Mouse (Mus musculus): ENCODE data around the gene Dhrs9.
"Not testable (repeated sequence)": the region's sequence is repeated elsewhere in the genome, so short reads cannot be mapped to it uniquely, and the experiment has no call there.

Dhrs9 gene

DNA sequence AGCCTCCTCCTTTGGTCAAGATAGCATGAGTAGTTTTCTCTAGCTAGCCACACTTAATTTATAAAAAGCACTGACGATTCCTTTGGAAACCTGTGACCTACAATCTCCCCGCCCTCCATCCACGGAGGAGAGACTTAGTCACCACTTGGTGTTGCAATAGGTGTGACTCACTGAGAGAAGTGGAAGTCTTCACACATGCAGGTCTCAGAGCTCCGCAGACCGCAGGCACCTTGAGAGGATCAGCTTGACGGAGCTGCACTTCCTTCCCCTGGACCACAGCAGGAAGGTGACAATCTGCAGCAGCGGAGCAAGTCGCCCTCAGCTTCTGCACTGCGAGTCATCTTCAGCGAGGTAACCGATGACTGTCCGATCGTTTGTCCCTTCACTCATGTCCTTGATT lies at the start of gene Dhrs9:
Gene Dhrs9 (plus strand): TSS at position 165 of the 400 bp plus-strand sequence.
- no peak for DNase-seq (ENCODE audit: low read depth, low spot score)

DNA sequence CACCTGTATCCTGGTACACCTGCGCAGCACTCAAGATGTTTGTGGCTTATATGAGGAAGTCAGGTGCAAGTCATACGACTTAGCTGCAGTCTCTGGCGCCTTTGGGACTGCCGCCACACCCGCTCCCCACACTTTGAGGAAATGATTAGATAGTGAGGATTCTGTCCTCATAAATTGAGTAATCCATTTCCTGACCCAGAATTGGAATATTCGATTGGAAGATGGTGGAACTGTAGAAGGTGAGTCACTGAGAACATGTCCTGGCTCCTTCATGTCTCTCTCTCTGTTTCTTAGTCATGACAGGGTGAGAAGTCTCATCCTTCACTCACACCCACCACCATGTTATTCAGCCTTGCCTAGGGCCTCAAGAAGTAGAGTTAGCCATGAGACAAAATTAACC lies 48.7 kb upstream of the Dhrs9 start:
- DNase-seq (ENCODE audit: low read depth, low spot score) = not testable (repeated sequence)

DNA sequence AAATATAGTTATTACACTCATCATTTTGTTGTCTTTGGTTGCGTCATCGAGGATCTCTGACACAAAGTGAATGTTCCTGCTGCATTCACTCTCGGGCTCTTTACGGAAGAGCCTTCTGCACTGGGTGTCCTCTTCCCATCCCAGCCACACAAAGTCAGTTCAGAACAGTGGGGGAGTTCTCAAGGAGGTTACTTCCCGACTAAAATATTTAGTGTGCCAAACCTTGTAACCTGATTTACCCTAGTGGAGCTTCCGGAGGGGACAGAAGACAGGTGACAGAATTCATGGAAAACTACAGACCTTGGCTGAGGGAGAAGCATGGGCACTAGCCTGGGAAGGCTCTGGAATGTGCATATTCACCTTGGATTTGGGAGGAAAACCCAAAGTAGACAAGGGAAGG lies 38.7 kb upstream of the Dhrs9 start:
- DNase-seq (ENCODE audit: low read depth, low spot score) = no peak

DNA sequence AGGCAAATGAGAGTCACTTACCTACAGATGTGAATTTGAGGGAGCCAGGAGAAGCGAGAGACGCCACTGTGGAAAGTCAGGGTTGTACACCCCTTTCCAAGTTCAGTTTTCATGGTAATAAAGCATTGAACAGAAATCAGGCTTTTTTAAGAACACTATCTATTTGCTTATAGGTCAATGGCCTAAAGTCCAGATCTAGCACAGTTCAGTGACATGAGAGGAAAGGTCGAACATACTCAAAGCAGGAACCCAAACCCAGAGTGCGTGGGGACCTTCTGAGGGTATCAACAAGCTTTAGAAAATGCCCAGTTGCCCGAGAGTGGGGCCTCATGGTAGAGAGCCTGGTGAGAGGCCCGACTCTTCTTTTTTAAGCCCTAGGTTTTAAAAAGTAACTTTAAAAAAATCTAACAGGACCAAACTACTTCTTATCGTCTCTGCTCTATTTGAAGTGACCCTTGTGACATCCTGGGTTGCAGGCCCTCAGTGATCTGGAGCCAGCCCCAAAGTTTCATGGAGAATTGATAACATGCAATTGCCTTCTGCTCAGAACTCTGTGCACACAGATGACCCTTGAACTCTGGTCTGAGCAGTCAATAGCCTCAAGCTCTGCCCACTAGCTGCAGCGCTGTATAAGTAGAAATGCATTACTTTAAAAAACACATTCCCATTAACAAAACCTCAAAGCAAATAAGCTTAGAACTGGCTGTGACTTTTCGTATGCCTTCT lies 37.6 kb upstream of the Dhrs9 start, which contains the start of gene Abcb11:
Gene Abcb11 (minus strand): TSS at position 121 of the 726 bp plus-strand sequence.
- no peak for DNase-seq (ENCODE audit: low read depth, low spot score)

DNA sequence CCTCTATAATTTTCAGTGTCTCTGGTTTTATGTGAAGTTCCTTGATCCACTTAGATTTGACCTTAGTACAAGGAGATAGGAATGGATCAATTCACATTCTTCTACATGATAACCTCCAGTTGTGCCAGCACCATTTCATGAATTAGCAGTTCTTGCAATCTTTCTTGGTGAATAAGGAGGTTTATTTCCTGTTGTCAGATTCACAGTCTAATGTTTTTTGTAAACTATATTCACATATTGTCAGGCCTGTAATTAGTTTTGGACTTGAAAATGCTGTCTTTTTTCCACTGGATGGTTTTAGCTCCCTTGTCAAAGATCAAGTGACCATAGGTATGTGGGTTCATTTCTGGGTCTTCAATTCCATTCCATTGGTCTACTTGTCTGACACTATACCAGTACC lies 24.8 kb upstream of the Dhrs9 start:
- not testable (repeated sequence) for DNase-seq (ENCODE audit: low read depth, low spot score)

DNA sequence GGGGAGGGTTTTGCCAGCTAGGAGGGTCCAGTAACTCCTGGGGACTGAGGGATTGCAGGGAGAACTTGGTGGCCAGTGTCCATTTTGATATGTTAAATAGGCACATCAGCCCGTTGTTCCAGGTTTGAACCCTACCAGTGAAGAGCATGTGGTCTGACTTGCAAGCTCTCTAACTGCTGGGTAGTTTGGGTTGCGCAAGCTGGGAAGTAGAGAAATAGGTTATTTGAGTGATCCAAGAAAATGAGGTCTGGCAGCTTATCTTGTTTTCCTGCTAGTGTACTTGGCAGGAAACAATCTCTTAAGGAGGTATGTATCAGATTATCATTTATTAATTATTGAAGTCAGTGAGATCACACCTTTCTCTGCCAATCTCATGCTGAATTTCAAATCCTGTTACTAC lies 15.4 kb upstream of the Dhrs9 start:
- no peak for DNase-seq (ENCODE audit: low read depth, low spot score)

DNA sequence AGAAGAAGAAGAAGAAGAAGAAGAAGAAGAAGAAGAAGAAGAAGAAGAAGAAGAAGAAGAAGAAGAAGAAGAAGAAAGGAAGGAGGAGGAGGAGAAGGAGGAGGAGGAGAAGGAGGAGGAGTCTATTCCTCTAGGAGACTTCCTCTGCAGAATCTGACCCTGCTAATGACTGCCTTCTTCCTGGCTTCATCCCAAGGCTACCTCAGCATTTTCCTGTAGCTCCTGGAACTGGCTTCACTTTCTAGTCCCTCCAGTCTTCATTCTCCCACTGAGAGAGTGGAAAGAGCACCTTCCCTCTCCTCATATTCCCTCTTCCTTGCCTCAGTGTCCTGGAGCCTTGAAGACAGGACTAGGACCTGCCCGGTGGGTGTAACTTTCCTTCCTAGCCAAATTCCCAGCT lies 15.0 kb upstream of the Dhrs9 start:
- DNase-seq (ENCODE audit: low read depth, low spot score) = no peak

DNA sequence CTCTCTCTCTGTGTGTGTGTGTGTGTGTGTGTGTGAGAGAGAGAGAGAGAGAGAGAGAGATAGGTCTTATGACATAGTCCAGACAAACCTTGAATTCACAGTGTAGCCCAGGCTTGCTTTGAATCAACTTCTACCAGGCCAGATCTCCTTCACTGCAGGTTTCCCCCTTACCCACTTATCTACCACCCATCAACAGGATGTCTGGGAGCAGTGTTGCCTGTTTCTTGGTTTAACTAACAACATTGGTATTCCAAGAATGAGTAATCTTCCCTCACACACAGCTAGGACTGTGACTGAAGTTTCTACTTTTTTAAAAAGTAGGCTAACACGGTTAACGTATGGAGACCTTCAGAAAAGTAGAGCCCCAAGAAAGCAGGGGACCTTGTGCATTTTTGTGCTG lies 3.5 kb upstream of the Dhrs9 start:
- no peak for DNase-seq (ENCODE audit: low read depth, low spot score)

DNA sequence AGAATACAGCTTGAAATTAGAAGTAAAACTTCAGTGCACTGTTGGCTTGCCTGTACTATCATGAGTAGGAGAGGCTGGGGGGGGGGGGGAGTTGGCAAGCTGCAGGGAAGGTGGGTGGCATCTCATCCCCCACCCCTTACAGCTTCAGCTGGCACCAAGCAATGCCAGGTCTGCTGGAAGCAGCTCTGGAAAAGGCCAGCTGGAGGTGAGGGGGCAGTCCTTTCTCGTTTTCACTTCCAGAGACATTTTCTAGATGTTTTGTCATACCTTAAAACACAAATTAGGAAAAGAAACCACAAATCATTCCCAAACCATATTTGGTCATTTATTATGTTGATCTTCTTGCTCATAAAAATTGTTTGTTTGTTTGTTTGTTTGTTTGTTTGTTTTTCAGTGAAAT lies 444 bp upstream of the Dhrs9 start:
- DNase-seq (ENCODE audit: low read depth, low spot score) = no peak

DNA sequence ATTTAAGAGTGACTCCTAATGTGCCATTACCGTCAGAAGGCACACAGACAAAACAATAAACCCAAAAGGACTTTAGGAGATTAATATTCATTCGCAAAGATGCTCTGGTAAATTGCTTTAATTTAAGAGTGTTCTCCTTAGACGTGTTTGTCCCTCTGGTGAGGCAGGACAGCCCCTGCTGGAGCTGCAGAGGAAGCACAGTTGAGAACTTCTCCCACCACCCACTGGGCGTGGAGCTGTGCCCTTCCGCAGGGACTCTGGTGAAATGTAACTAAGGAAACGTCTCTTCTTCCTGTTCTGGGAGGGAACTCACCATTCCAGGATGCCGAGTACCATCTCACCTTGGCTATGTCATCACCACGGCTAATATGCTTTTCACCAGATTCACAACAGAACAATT lies 1.5 kb downstream of the Dhrs9 start:
- DNase-seq (ENCODE audit: low read depth, low spot score) = peak; percentile 66

DNA sequence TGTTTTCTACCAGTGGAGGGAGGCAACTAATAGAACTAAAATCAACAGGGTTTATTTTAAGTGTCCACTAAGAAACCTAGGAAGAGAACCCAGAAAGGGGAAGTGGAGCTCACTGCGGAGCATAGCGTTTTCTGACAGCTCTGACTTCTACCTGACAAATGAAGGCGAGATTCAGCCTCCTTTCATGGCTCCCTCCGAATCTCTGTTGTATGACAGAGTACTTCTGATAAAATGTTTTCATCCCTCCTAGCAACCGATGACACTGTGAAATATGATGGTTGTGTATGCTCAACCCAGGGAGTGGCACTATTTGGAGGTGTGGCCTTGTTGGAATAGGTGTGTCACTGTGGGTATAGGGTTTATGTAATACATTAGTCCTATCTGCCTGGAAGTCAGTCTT lies 2.6 kb downstream of the Dhrs9 start:
- no peak for DNase-seq (ENCODE audit: low read depth, low spot score)

DNA sequence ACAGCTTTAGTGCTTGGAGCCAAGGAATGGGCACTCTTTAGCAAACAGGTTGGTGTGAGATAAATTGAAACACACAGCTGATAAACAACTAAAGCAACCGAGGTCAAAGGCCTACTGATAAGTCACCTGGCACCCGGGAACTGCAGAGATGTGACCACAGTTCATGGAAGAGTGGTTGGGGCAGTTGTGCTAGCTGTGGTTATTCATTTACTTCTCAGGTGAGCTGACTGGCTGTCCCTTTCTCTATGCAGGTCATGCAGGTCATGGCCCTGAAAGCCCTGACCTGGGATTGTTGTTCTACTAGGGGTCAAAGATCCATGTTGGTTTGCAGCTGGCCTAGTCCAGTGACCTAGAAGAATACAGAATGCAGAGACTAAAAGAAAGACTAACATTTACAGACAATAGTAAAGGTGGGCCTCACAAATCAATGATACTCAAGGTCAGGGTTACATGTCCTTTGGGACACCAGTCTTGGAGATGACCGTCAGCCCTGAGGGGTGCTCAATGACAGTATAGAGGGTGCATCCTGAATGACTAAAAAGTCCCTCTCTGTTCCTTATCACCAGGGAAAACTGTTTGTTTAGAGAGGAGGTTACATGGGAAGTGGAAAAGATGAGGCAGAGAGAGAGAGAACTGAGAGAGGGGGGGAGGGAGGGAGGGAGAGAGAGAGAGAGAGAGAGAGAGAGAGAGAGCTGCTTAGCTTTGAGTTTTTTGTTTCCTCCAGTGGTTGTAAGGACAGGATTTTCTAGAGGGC lies 6.0 kb downstream of the Dhrs9 start:
- no peak for DNase-seq (ENCODE audit: low read depth, low spot score)

DNA sequence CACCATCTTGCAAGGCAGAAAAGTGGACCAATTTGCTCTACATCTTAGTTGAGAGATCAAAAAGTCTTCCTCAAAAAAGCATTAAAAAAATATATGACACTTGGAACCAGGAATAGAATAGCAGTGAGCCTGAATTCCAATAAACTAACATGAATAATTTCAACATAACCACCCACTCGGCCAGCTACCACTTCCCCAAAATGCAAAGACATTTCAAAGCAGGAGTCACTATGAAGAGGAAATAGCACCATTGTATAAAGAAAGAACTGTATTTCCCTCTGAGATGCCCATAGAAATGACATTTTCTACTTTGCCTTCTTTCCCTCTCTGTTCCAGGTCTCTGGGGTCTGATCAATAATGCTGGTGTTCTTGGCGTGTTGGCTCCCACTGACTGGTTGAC lies 13.7 kb downstream of the Dhrs9 start:
- DNase-seq (ENCODE audit: low read depth, low spot score) = no peak

DNA sequence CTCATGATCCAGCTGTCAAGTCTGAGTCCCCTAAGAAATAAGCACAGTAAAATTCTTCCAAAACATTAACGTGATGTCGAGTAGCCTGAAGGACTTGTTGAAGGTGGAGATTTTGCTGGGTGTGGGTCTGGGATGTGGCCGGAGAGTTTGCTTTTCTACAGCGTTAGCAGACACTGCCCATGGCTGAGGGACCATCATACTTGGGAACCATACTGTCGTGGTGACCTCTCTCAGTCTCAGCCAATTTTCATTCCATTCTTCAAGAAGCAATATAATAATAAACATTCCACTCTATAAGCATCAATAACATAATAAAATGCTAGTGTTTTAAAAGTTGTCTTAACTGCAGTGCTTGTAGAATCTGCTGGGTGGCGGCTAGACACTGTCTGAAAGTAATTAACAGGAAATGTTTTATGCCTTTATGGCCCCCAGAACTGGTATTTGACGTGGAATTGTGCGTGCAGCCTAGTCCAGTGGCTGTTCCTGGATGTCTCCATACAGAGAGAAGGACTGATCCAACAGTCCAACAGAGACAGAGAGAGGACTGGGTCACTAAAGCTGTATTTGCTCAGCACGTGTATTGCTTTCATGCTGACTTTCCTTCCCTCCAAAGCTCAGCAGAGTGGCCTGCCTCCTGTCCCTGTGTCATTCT lies 15.5 kb downstream of the Dhrs9 start:
- no peak for DNase-seq (ENCODE audit: low read depth, low spot score)

DNA sequence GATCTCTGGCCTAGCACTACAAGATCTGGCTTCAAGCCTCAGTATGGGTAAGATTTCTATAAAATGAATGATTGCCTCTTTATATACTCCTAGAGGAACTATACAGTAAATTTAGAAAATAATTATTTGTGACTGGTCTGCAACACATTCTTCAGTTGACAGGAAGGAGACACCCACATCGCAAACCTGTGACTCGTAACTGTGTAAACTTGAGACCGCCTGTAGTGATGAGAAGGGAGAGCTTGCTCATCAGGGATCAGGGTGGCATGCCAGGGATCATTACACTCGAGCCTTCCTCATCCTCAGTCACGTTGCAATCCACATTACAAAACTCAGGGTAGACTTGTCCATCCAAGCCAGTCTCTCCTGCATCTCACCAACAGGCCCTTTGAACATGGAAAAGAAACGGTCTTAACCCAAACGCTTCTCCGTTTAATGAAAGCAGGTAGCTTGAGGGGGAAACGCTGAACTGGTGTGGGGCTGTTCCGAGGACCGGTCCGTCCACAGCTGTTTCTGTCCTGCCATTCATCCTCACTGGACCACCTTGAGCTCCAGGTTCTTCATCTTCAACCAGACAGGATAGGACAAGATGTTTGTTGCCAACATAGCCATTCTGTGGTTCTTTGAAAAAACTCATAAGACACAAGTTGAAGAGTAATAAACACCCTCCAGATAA lies 16.7 kb downstream of the Dhrs9 start:
- no peak for DNase-seq (ENCODE audit: low read depth, low spot score)

DNA sequence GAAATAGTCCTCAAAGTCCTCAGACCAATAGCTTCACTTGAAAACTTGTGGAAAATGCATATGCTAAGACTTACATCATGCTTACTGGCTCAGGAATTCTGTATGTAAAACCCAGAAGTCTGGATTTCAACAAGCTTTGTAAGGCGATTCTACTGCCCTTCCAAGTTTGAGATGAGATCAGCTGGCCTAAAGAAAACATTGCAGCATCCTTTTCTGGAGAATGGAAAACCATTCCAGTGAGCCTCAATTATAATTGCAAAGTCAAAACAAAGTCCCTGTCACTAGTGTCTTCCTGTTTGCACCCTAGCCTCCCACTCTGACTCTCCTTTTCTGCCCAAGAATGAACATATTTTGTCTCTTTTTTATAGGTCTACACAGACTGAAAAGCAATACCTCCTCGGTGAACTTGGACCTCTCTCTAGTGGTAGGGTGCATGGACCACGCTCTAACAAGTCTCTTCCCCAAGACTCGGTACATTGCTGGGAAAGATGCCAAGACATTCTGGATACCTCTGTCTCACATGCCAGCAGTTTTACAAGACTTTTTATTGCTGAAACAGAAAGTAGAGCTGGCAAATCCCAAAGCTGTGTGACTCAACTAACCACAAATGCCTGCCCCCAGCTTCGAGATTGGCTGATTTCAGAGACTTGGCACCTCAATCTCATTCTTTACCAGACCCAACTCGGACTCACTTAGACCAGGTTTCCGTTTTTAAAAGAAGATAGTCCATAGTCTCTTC lies 20.8 kb downstream of the Dhrs9 start:
- no peak for DNase-seq (ENCODE audit: low read depth, low spot score)

DNA sequence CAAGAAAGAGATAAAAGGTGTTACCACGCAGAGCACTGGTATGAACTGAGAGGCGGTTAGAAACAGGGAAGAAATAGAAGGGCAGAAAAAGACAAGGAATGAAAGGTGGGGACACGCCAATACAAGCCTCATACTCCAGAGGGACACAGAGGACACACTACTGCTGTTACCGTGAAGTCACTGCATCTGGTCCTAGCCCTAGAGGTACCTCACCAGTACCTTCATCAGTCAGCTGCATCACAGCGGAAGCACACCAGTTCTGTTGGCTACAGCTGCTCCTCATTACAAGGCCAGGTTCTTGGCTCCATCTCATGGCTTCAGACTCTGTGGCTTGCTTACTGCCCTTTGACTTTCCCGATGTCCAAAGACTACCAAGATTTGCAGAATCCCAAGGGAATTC lies 21.6 kb downstream of the Dhrs9 start:
- DNase-seq (ENCODE audit: low read depth, low spot score) = no peak

DNA sequence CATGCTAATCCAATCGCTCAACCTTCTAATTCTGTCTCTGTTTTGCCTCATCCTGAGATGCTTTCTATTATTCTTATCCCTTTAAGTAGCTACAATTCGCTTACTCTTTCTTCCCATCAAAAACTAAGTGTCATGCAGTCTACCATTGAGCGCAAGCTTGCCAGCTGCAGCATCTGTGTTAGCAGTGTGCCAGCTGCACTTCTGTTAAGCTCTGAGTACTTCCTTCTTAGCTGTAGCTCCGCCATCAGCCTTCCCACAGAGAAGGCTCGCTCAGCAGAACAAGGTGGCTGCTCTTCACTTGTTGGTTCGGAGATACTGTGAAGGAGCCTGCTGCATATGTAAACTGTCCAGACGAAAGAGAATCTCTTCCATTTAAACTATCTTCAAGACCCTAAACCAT lies 22.1 kb downstream of the Dhrs9 start:
- no peak for DNase-seq (ENCODE audit: low read depth, low spot score)

DNA sequence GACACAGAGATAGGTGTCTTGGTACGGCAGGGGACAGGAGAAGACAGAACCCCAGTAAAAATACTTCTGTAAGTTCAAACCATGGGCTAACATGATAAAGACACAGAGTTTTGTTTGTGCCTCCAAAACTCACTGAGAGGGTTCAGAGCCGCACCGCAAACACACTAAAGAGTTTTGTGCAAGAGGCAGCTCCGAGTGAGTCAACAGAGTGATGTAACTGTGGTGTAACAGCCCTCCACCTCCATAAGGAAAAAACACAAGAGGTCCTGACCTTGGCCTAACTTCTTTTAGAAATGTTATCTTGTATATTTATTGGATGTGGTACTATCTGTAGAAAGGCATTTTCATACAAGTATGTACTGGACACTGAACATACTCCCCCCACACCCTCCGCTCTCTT lies 25.4 kb downstream of the Dhrs9 start:
- DNase-seq (ENCODE audit: low read depth, low spot score) = no peak

DNA sequence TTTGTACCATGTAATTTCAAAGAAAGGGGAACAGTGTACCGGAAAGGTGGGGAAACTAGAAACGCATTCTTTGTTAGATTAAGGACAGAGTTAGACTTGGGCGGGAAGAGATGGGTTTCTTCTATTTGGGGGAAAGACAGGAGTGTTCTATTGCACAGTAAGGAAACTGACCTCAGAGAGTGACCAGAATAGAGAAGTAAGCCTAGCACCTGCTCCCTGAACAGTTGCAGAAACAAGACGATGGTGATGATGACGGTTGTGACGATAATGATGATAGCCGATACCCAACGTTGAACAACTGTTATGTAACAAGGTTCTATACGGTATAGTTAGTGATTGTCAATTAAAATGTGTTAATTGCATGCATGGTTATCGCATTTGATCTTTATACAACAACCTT lies 34.3 kb downstream of the Dhrs9 start:
- no peak for DNase-seq (ENCODE audit: low read depth, low spot score)

DNA sequence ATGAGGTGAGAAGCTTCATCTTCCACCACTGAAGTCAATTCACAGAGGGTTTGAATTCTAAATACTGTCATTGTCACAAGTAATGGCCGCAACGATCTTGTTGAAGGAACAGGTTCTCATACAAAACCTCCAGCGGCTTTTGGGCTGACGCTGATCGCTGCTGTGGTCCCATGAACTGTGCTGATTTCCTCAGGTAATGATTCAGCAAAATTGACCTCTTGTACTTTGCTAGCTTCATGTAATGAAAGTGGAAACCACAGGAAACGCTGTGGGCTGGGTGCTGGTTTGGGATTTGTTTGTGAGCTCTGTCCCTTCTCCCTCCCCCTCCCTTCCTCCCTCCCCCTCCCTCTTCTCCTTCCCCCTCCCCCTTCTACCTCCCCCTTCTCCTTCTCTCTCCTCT lies 34.8 kb downstream of the Dhrs9 start:
- no peak for DNase-seq (ENCODE audit: low read depth, low spot score)

All from ES-CJ7 (cell line).